Mouse (Mus musculus): ENCODE measurements around the gene D3Ertd751e. TPM values are rescaled to one million over a fixed set of nuclear protein-coding genes. Genes with fewer than 3 reads are reported as not detected.

D3Ertd751e gene
- polyA plus RNA-seq, 1 experiment from 2014 or later, result 17.7 TPM

Other genes starting within 250 kb of the D3Ertd751e start
- gene Jade1, start 186.9 kb upstream of the D3Ertd751e start, polyA plus RNA-seq (2014; fragmentation: Nextera tagmentation; extraction: Ambion mirVana), result 22.4 and 24.1 TPM in 2 replicates
- gene Sclt1, start 97 bp upstream of the D3Ertd751e start, polyA plus RNA-seq (2014; fragmentation: Nextera tagmentation; extraction: Ambion mirVana), result 27.6 and 33.0 TPM in 2 replicates